Mouse (Mus musculus): ENCODE results near the gene Fhit.

- no peak for TF ChIP-seq FLI1 (IDR thresholded peaks at IDR 0.05; ENCODE audit: low read length)
- TF ChIP-seq GATA1 (IDR thresholded peaks at IDR 0.05; ENCODE audit: borderline replicate concordance, low read length): no peak
Observed at GRCm38 (mm10) chr14:10013003-10013816, 1148.6 kb downstream of the Fhit start.

Data from megakaryocyte, embryonic 14.5 days (primary cell).